Comparison of ENCODE assay signal across 22 mouse cellular contexts in the genomic region with DNA sequence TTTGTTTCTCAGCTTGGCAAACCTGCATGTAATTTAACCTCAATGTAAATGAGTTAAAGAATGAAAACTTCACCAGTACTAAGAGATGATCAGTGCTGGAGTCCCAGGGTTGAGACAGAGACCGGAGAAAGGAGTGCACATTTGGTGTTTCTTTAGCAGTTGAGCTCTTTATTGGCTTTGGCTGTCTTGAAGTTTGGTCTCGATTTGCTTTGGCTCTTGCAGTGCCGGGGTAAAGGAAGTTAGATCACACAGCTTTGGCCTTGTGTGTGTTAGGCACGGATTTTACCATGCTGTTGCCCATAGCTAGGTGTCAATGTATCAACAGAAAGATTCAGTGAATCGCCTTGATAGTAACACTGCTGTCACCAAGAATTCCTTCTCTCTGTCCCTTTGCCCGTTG.
"Had no signal": no experiment of that assay in that cellular context is flagged by ENCODE, and none has a peak within 500 bp of the region (broad histone marks: within the 10 kb centered on the region; RNA-seq: fewer than 3 reads in every experiment).

No protein-coding gene starts in this region.

- H3K9ac ChIP-seq: heart, embryonic 12.5 days; hindbrain, embryonic 13.5 days; hindbrain, embryonic 15.5 days; kidney, embryonic 15.5 days; limb, embryonic 13.5 days; limb, embryonic 15.5 days had no signal

- H3K4me2 ChIP-seq: heart, embryonic 12.5 days; hindbrain, embryonic 13.5 days; hindbrain, embryonic 15.5 days; kidney, embryonic 15.5 days; limb, embryonic 13.5 days; limb, embryonic 15.5 days had no signal

- DNase-seq: gastrocnemius, postnatal 14 days; gastrocnemius, postnatal 36 days; heart, adult 18-20 months; heart, postnatal 10 days; kidney, adult 11 months; kidney, adult 2 months; kidney, adult 9 months; kidney, postnatal 14 days; kidney, postnatal 36 days; layer of hippocampus, adult 9-11 months; layer of hippocampus, postnatal 36 days; left cerebral cortex, postnatal 4 days had no signal

- H3K27me3 ChIP-seq: heart, embryonic 12.5 days; hindbrain, embryonic 13.5 days; hindbrain, embryonic 15.5 days; kidney, embryonic 15.5 days; limb, embryonic 13.5 days; limb, embryonic 15.5 days had no signal

- H3K27ac ChIP-seq: heart, embryonic 10.5 days; hindbrain, embryonic 13.5 days; hindbrain, embryonic 15.5 days; hindbrain, postnatal 0 days; kidney, embryonic 15.5 days; kidney, postnatal 0 days; limb, embryonic 13.5 days; limb, embryonic 15.5 days had no signal

- H3K4me1 ChIP-seq: heart, embryonic 10.5 days; heart, embryonic 12.5 days; hindbrain, embryonic 13.5 days; hindbrain, embryonic 15.5 days; kidney, embryonic 15.5 days; limb, embryonic 13.5 days; limb, embryonic 15.5 days had no signal

- H3K4me3 ChIP-seq: heart, embryonic 10.5 days; heart, embryonic 12.5 days; hindbrain, embryonic 13.5 days; hindbrain, embryonic 15.5 days; kidney, embryonic 15.5 days; limb, embryonic 13.5 days; limb, embryonic 15.5 days had no signal

- H3K9me3 ChIP-seq: heart, embryonic 10.5 days; heart, embryonic 12.5 days; hindbrain, embryonic 13.5 days; hindbrain, embryonic 15.5 days; kidney, embryonic 15.5 days; limb, embryonic 13.5 days; limb, embryonic 15.5 days had no signal

- ATAC-seq: hindbrain, postnatal 0 days; intestine, embryonic 16.5 days had no signal
